Mouse (Mus musculus) heart, postnatal 0 days (tissue): ENCODE data around the gene Atf3. TPM values are rescaled to one million over a fixed set of nuclear protein-coding genes. Genes with fewer than 3 reads are reported as not detected.
A peak's percentile ranks its signal among the peaks of the same experiment; 100 is the strongest.

Source experiments
- ATAC-seq: fragments of 200-750 bp; cut with Nextera tagmentation; 2 replicates; pipeline ENCODE4 v1.8.0; 2017; ENCODE audit warnings: low read depth, moderate number of reproducible peaks, moderate library complexity; ENCODE audit not compliant: insufficient read depth
- DNase-seq: peaks from one replicate; pipeline ENCODE4 v3.0.0-alpha.2; 2016; ENCODE audit warnings: low spot score
- H3K27ac ChIP-seq: fragments of 300-500 bp; sonication (generic); 2 replicates; pipeline ENCODE4 v1.5.1; 2014; ENCODE audit warnings: low read depth, mild to moderate bottlenecking
- H3K27me3 ChIP-seq: fragments of 300-500 bp; sonication (generic); 2 replicates; pipeline ENCODE4 v1.6.1; 2014; ENCODE audit warnings: low read length, mixed read lengths; ENCODE audit not compliant: control insufficient read depth, insufficient read depth
- H3K36me3 ChIP-seq: fragments of 300-500 bp; sonication (generic); replicated peaks from 2 replicates; pipeline ENCODE4 v1.6.1; 2014; ENCODE audit warnings: low read length, mixed read lengths; ENCODE audit not compliant: control insufficient read depth, insufficient read depth
- H3K4me1 ChIP-seq: fragments of 300-500 bp; sonication (generic); 2 replicates; pipeline ENCODE4 v1.6.1; 2014; ENCODE audit warnings: antibody characterized with exemption; ENCODE audit not compliant: control insufficient read depth, insufficient read depth
- H3K4me2 ChIP-seq: fragments of 300-500 bp; sonication (generic); 2 replicates; pipeline ENCODE4 v1.6.1; 2014; ENCODE audit warnings: low read depth, mild to moderate bottlenecking, low read length, moderate library complexity
- H3K4me3 ChIP-seq: fragments of 300-500 bp; sonication (generic); 2 replicates; pipeline ENCODE4 v1.5.1; 2014; ENCODE audit warnings: low read depth, low read length
- H3K9ac ChIP-seq: fragments of 300-500 bp; sonication (generic); replicated peaks from 2 replicates; pipeline ENCODE4 v1.6.1; 2014; ENCODE audit warnings: low read depth, low read length, mixed read lengths
- H3K9me3 ChIP-seq: fragments of 300-500 bp; sonication (generic); replicated peaks from 2 replicates; pipeline ENCODE4 v1.6.1; 2016; ENCODE audit warnings: low read length; ENCODE audit not compliant: control insufficient read depth
- CTCF ChIP-seq: IDR thresholded peaks from 2 replicates; pipeline ENCODE4 v1.5.1; 2016; ENCODE audit warnings: antibody characterized with exemption, control low read depth, low read depth
- EP300 ChIP-seq: IDR thresholded peaks from 2 replicates; pipeline ENCODE4 v1.6.1; 2016; ENCODE audit warnings: antibody characterized with exemption, low read depth
- WGBS: fragments of 180-500 bp; shearing (Covaris S2); extraction: QIAGEN DNeasy Blood & Tissue Kit; methylation state at CpG from one replicate; pipeline ENCODE4 v1.1.7; 2014; 5-methylcytosine and 5-hydroxymethylcytosine counted together
- polyA plus RNA-seq: library from polyadenylated mRNA; unstranded; fragments of >200 nt; fragmentation: Nextera tagmentation; extraction: Ambion mirVana; gene quantifications from 2 replicates; pipeline ENCODE4 v1.2.1, GENCODE M21; 2015
- total RNA-seq: library from RNA; depleted of rRNA; stranded (reverse); fragments of >200 nt; gene quantifications from 2 replicates; pipeline ENCODE4 v1.2.3, GENCODE M21; 2014; ENCODE audit warnings: low replicate concordance

The Atf3 gene
- total and polyA plus RNA-seq, 2 experiments from 2014 or later = 13.9 to 54.0 TPM

GRCm38 (mm10) chr1:191258521-191258920 lies 40.7 kb upstream of the Atf3 start:
- 46% methylated on average over 3 of the region's 3 CpGs for WGBS
- Histone ChIP-seq H3K4me1 (peaks cover 12% of the 10 kb centered on the region), H3K4me2 (no peak overlapping the region), H3K27ac (no peak overlapping the region), H3K36me3 (no peaks in the 10 kb centered on the region), H3K4me3 (no peak overlapping the region), H3K9ac (no peak overlapping the region), H3K9me3 (no peaks in the 10 kb centered on the region), H3K27me3 (no peaks in the 10 kb centered on the region)
- ATAC-seq = no peak
- no peak for TF ChIP-seq EP300
- no peak for DNase-seq

- no peaks in the 10 kb centered on the region for H3K27me3 ChIP-seq
- no peak overlapping the region for H3K4me3 ChIP-seq
- no peak overlapping the region for H3K27ac ChIP-seq
- WGBS = 50% methylated on average over 2 of the region's 2 CpGs
- no peaks in the 10 kb centered on the region for H3K36me3 ChIP-seq
- peaks cover 12% of the 10 kb centered on the region for H3K4me1 ChIP-seq
- no peak overlapping the region for H3K4me2 ChIP-seq
- H3K9ac ChIP-seq = no peak overlapping the region
- H3K9me3 ChIP-seq = no peaks in the 10 kb centered on the region
- ATAC-seq = no peak
- no peak for DNase-seq
- TF ChIP-seq EP300 (no peak), CTCF (no peak)
These were observed 40.1 kb upstream of the Atf3 start for GRCm38 (mm10) chr1:191257981-191258380.

DNA sequence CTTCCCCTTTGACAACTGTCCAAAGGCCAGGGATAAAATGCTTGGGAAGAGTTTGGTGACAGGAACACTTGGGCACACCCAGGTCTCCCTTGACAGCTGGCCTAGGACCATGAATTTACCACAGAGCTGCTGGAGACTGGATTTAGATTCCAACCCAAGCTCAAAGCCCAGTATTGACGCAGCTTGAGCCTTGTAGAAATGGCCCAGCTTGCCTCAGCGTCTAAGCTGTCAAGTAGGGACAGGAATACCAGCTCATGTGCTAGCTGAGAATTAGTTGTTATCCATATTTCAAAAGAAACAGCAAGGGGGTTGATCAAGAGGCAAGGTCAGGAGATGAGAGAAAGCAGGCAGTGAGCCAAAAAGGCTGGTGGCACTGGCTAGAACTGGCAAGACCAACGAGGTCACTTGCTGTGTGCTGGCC lies 39.5 kb upstream of the Atf3 start:
- Histone ChIP-seq H3K9me3 (no peaks in the 10 kb centered on the region), H3K36me3 (no peaks in the 10 kb centered on the region), H3K9ac (no peak overlapping the region), H3K4me3 (no peak overlapping the region), H3K27me3 (no peaks in the 10 kb centered on the region), H3K4me2 (no peak overlapping the region), H3K4me1 (peaks cover 12% of the 10 kb centered on the region), H3K27ac (no peak overlapping the region; the same call in 1 of the 2 replicates)
- DNase-seq (peak; percentile 50), ATAC-seq (peak; percentile 29)
- TF ChIP-seq EP300 = no peak
- no peak for TF ChIP-seq CTCF
- WGBS = 26% methylated on average over 3 of the region's 3 CpGs

- Histone ChIP-seq H3K4me2 (no peak overlapping the region), H3K4me3 (no peak overlapping the region), H3K9ac (no peak overlapping the region), H3K27me3 (no peaks in the 10 kb centered on the region), H3K4me1 (peaks cover 12% of the 10 kb centered on the region), H3K27ac (no peak overlapping the region; the same call in 1 of the 2 replicates), H3K9me3 (no peaks in the 10 kb centered on the region), H3K36me3 (no peaks in the 10 kb centered on the region)
- TF ChIP-seq CTCF (no peak), EP300 (no peak)
- 63% methylated on average over 11 of the region's 11 CpGs for WGBS
- DNase-seq (no peak), ATAC-seq (no peak; the same call in 1 of the 2 replicates)
These were observed 38.9 kb upstream of the Atf3 start for GRCm38 (mm10) chr1:191256566-191257350.

- no peak for ATAC-seq
- no peaks in the 10 kb centered on the region for H3K9me3 ChIP-seq
- 94% methylated on average over 5 of the region's 5 CpGs for WGBS
- H3K4me1 ChIP-seq = peaks cover 12% of the 10 kb centered on the region
- H3K9ac ChIP-seq = no peak overlapping the region
- no peaks in the 10 kb centered on the region for H3K36me3 ChIP-seq
- no peak overlapping the region for H3K4me2 ChIP-seq
- DNase-seq = no peak
- TF ChIP-seq EP300 (no peak), CTCF (no peak)
- H3K27me3 ChIP-seq = no peaks in the 10 kb centered on the region
- no peak overlapping the region for H3K4me3 ChIP-seq
- no peak overlapping the region for H3K27ac ChIP-seq
These were observed 38.3 kb upstream of the Atf3 start for GRCm38 (mm10) chr1:191256134-191256533.

DNA sequence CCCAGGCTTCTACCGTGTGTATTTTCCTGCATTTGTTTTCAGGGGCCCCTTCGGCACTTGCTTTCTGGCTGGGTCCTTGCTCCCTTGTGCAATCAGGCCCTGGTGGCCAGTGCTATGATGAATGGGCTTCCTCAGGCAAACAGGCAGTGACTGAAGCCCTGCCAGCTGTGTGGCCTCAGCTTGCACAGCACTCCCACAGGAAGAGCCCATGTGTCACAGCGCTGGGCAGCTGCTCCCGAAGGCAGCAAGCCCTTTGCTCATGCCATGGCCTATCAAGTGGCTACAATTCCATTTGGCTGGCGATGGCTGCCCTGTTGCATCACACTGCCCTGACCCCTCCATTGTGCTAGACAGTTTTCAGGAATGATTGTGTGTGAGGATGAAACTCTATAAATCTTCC lies 36.6 kb upstream of the Atf3 start:
- ATAC-seq (no peak), DNase-seq (no peak)
- Histone ChIP-seq H3K4me3 (no peak overlapping the region), H3K36me3 (no peaks in the 10 kb centered on the region), H3K27ac (no peak overlapping the region), H3K9ac (no peak overlapping the region), H3K9me3 (no peaks in the 10 kb centered on the region), H3K4me2 (no peak overlapping the region), H3K27me3 (no peaks in the 10 kb centered on the region), H3K4me1 (peaks cover 12% of the 10 kb centered on the region)
- TF ChIP-seq EP300 (no peak), CTCF (no peak)
- 62% methylated on average over 5 of the region's 5 CpGs for WGBS
